8 mouse cellular contexts compared by ENCODE assay signal in genomic region chr4:46526798-46527557, GRCm38 (mm10). TPM values are rescaled to one million over a fixed set of nuclear protein-coding genes. Genes with fewer than 3 reads are reported as not detected.
DNase-seq lines count a peak whose midpoint lies in the region; ATAC-seq lines count a peak whose summit lies in the region.

No protein-coding gene starts in this region.

- H3K27ac ChIP-seq in lung, embryonic 15.5 days, result no peak overlapping the region
- H3K27ac ChIP-seq in embryonic facial prominence, embryonic 11.5 days (replicated peaks; ENCODE audit: low read depth, low read length), result no peak overlapping the region
- H3K27ac ChIP-seq in intestine, embryonic 14.5 days (ENCODE audit: low read depth), result no peak overlapping the region

- peak overlapping the region; percentile 86 for H3K4me2 ChIP-seq in lung, embryonic 15.5 days
- peak overlapping the region; percentile 44 for H3K4me2 ChIP-seq in embryonic facial prominence, embryonic 11.5 days (ENCODE audit: low read depth, low read length)
- H3K4me2 ChIP-seq in intestine, embryonic 14.5 days (ENCODE audit: low read length), result peak overlapping the region; percentile 59

- no peak for DNase-seq in lung, postnatal 14 days
- DNase-seq in embryonic facial prominence, embryonic 11.5 days (ENCODE audit: low spot score), result peak; percentile 14
- no peak for DNase-seq in intestine, embryonic 14.5 days (ENCODE audit: low spot score)
- no peak for DNase-seq in adrenal gland, adult 8-10 months
- no peak for DNase-seq in ovary, postnatal 14 days (ENCODE audit: low spot score)
- no peak for DNase-seq in kidney, adult 8-10 months

- peak; percentile 29; the same call in 1 of the 2 replicates for ATAC-seq in lung, embryonic 15.5 days (ENCODE audit: borderline replicate concordance, extremely low read depth, low FRiP score, low TSS enrichment)
- 0 out of 2 replicates have a peak, but pooled peaks have one; percentile 39 for ATAC-seq in embryonic facial prominence, embryonic 11.5 days (replicated peaks; ENCODE audit: insufficient number of reproducible peaks, low FRiP score, low TSS enrichment, low read depth)
- ATAC-seq in intestine, embryonic 14.5 days (replicated peaks; ENCODE audit: low FRiP score, low TSS enrichment, low read depth), result no peak
- 0 out of 2 replicates have a peak, but pooled peaks have one; percentile 18 for ATAC-seq in monocyte, adult 5-6 weeks (replicated peaks; ENCODE audit: insufficient number of reproducible peaks, low FRiP score, low TSS enrichment, poor library complexity, severe bottlenecking)

- H3K36me3 ChIP-seq in lung, embryonic 15.5 days, result no peaks in the 10 kb centered on the region
- no peaks in the 10 kb centered on the region for H3K36me3 ChIP-seq in embryonic facial prominence, embryonic 11.5 days (replicated peaks; ENCODE audit: control insufficient read depth, insufficient read depth, low read depth, low read length)
- no peaks in the 10 kb centered on the region for H3K36me3 ChIP-seq in intestine, embryonic 14.5 days (ENCODE audit: control insufficient read depth, insufficient read depth, low read length)

- no peaks in the 10 kb centered on the region for H3K9me3 ChIP-seq in lung, embryonic 15.5 days
- H3K9me3 ChIP-seq in embryonic facial prominence, embryonic 11.5 days (replicated peaks; ENCODE audit: control insufficient read depth, low read length), result no peaks in the 10 kb centered on the region
- no peaks in the 10 kb centered on the region for H3K9me3 ChIP-seq in intestine, embryonic 14.5 days (ENCODE audit: control insufficient read depth, low read length)

- H3K4me3 ChIP-seq in lung, embryonic 15.5 days, result peak overlapping the region; percentile 38
- H3K4me3 ChIP-seq in embryonic facial prominence, embryonic 11.5 days (ENCODE audit: low read depth, low read length), result peak overlapping the region; percentile 19
- H3K4me3 ChIP-seq in intestine, embryonic 14.5 days (ENCODE audit: low read depth, low read length), result peak overlapping the region; percentile 26

- no peaks in the 10 kb centered on the region for H3K27me3 ChIP-seq in lung, embryonic 15.5 days
- H3K27me3 ChIP-seq in embryonic facial prominence, embryonic 11.5 days (ENCODE audit: control insufficient read depth, insufficient read depth, low read length), result no peaks in the 10 kb centered on the region
- no peaks in the 10 kb centered on the region for H3K27me3 ChIP-seq in intestine, embryonic 14.5 days (replicated peaks; ENCODE audit: control insufficient read depth, insufficient read depth, low read length)

- peaks cover 5% of the 10 kb centered on the region; the same call in 1 of the 2 replicates for H3K4me1 ChIP-seq in lung, embryonic 15.5 days
- H3K4me1 ChIP-seq in embryonic facial prominence, embryonic 11.5 days (ENCODE audit: control insufficient read depth, insufficient read depth, low read length), result no peaks in the 10 kb centered on the region
- peaks cover 5% of the 10 kb centered on the region; the same call in 1 of the 2 replicates for H3K4me1 ChIP-seq in intestine, embryonic 14.5 days (replicated peaks; ENCODE audit: control insufficient read depth, insufficient read depth, low read length)

- WGBS in lung, embryonic 15.5 days, result 23% methylated on average over 17 of the region's 17 CpGs
- WGBS in embryonic facial prominence, embryonic 11.5 days, result 29% methylated on average over 17 of the region's 17 CpGs
- 33% methylated on average over 17 of the region's 17 CpGs for WGBS in intestine, embryonic 14.5 days

- peak overlapping the region; percentile 46; the same call in 1 of the 2 replicates for H3K9ac ChIP-seq in lung, embryonic 15.5 days
- H3K9ac ChIP-seq in embryonic facial prominence, embryonic 11.5 days (replicated peaks; ENCODE audit: low read length), result peak overlapping the region; percentile 32
- H3K9ac ChIP-seq in intestine, embryonic 14.5 days (ENCODE audit: low read length), result peak overlapping the region; percentile 32

RNA-seq across cellular contexts. Expression of gene Trim14, which starts 9.0 kb away (rescaled TPM):
- polyA plus RNA-seq in lung, embryonic 15.5 days (2015; fragmentation: Nextera tagmentation; extraction: Ambion mirVana), result 2.2 and 2.7 TPM in 2 replicates
- polyA plus RNA-seq in embryonic facial prominence, embryonic 11.5 days (2014; fragmentation: Nextera tagmentation; extraction: Ambion mirVana), result 2.0 and 2.7 TPM in 2 replicates
- polyA plus RNA-seq in intestine, embryonic 14.5 days (2014; fragmentation: Nextera tagmentation; extraction: Ambion mirVana), result 10.1 and 11.4 TPM in 2 replicates
- 19.8 to 70.3 TPM (median 26.1 TPM) in 3 replicates for total RNA-seq in monocyte, adult 5-6 weeks (2017)
- total RNA-seq in adrenal gland, adult 8-10 months (2022), result 10 to 100 TPM in 2 of 4 experiments, 1 to 10 TPM in 2; 5.1 to 12.2 (median 8.2) TPM

RNA-seq across cellular contexts. Expression of gene Nans, which starts 37.9 kb away (rescaled TPM):
- 84.7 and 90.6 TPM in 2 replicates for polyA plus RNA-seq in lung, embryonic 15.5 days (2015; fragmentation: Nextera tagmentation; extraction: Ambion mirVana)
- 90.3 and 97.6 TPM in 2 replicates for polyA plus RNA-seq in embryonic facial prominence, embryonic 11.5 days (2014; fragmentation: Nextera tagmentation; extraction: Ambion mirVana)
- 81.5 and 86.8 TPM in 2 replicates for polyA plus RNA-seq in intestine, embryonic 14.5 days (2014; fragmentation: Nextera tagmentation; extraction: Ambion mirVana)
- 38.6 to 51.6 TPM (median 42.3 TPM) in 3 replicates for total RNA-seq in monocyte, adult 5-6 weeks (2017)
- 10 to 100 TPM; 35.0 to 43.4 (median 38.6) TPM for total RNA-seq in adrenal gland, adult 8-10 months (2022)
